Comparison of ENCODE assay signal across 8 mouse cellular contexts in genomic region chr14:55559799-55560201, GRCm38 (mm10). TPM values are rescaled to one million over a fixed set of nuclear protein-coding genes. Genes with fewer than 3 reads are reported as not detected.
A peak's percentile ranks its signal among the peaks of the same experiment; 100 is the strongest.
DNase-seq lines count a peak whose midpoint lies in the region; ATAC-seq lines count a peak whose summit lies in the region.

Gene Dcaf11, plus strand, starts transcription at chr14:55560006.

- H3K36me3 ChIP-seq in heart, embryonic 13.5 days, result peaks cover 26% of the 10 kb centered on the region
- H3K36me3 ChIP-seq in liver, embryonic 12.5 days, result peaks cover 31% of the 10 kb centered on the region
- peaks cover 13% of the 10 kb centered on the region; the same call in 1 of the 2 replicates for H3K36me3 ChIP-seq in stomach, embryonic 15.5 days

- WGBS in heart, embryonic 13.5 days, result under 1% methylated on average over 27 of the region's 27 CpGs
- WGBS in liver, embryonic 12.5 days (ENCODE audit: insufficient replicate concordance), result under 1% methylated on average over 27 of the region's 27 CpGs
- WGBS in stomach, embryonic 15.5 days, result under 1% methylated on average over 27 of the region's 27 CpGs

- peak; percentile 90 for DNase-seq in CD4-positive helper T cell, adult 2 months (ENCODE audit: low read depth, low spot score)
- DNase-seq in brain, embryonic 18.5 days (ENCODE audit: low read depth, low spot score), result peak; percentile 87
- DNase-seq in kidney, postnatal 10 days, result peak; percentile 96
- DNase-seq in natural killer cell, adult 2 months (ENCODE audit: low spot score in 2 of 2), result peak; percentile 89 to 90

- H3K9ac ChIP-seq in heart, embryonic 13.5 days, result peak within 1 kb of the TSS; percentile 89
- H3K9ac ChIP-seq in liver, embryonic 12.5 days, result peak within 1 kb of the TSS; percentile 92
- peak within 1 kb of the TSS; percentile 49 for H3K9ac ChIP-seq in stomach, embryonic 15.5 days

- peak within 1 kb of the TSS; percentile 78 for H3K4me2 ChIP-seq in heart, embryonic 13.5 days
- peak within 1 kb of the TSS; percentile 90 for H3K4me2 ChIP-seq in liver, embryonic 12.5 days
- H3K4me2 ChIP-seq in stomach, embryonic 15.5 days, result peak within 1 kb of the TSS; percentile 80

- no peaks in the 10 kb centered on the region for H3K27me3 ChIP-seq in heart, embryonic 13.5 days (replicated peaks)
- no peaks in the 10 kb centered on the region for H3K27me3 ChIP-seq in liver, embryonic 12.5 days (replicated peaks)
- H3K27me3 ChIP-seq in stomach, embryonic 15.5 days (replicated peaks), result no peaks in the 10 kb centered on the region

- H3K9me3 ChIP-seq in heart, embryonic 13.5 days, result no peaks in the 10 kb centered on the region
- H3K9me3 ChIP-seq in liver, embryonic 12.5 days (replicated peaks), result no peaks in the 10 kb centered on the region
- no peaks in the 10 kb centered on the region for H3K9me3 ChIP-seq in stomach, embryonic 15.5 days

- H3K4me1 ChIP-seq in heart, embryonic 13.5 days, result peaks cover 30% of the 10 kb centered on the region
- H3K4me1 ChIP-seq in liver, embryonic 12.5 days, result peaks cover 65% of the 10 kb centered on the region
- peaks cover 20% of the 10 kb centered on the region for H3K4me1 ChIP-seq in stomach, embryonic 15.5 days

- H3K4me3 ChIP-seq in heart, embryonic 13.5 days, result peak within 1 kb of the TSS; percentile 69
- peak within 1 kb of the TSS; percentile 73 for H3K4me3 ChIP-seq in liver, embryonic 12.5 days
- peak within 1 kb of the TSS; percentile 64 for H3K4me3 ChIP-seq in stomach, embryonic 15.5 days (replicated peaks)

- peak within 1 kb of the TSS; percentile 99 for H3K27ac ChIP-seq in heart, embryonic 13.5 days (replicated peaks)
- H3K27ac ChIP-seq in liver, embryonic 12.5 days, result peak within 1 kb of the TSS; percentile 99
- peak within 1 kb of the TSS; percentile 98 for H3K27ac ChIP-seq in stomach, embryonic 15.5 days

- ATAC-seq in erythroid progenitor cell, adult 5-6 weeks (replicated peaks; ENCODE audit: low FRiP score, poor library complexity, severe bottlenecking), result peak; percentile 76
- ATAC-seq in heart, embryonic 13.5 days (ENCODE audit: extremely low read depth, insufficient number of reproducible peaks, low FRiP score, low TSS enrichment), result peak; percentile 67
- peak; percentile 79 for ATAC-seq in liver, embryonic 12.5 days
- ATAC-seq in stomach, embryonic 15.5 days (ENCODE audit: insufficient read depth, low FRiP score, low read depth), result peak; percentile 84

RNA-seq across cellular contexts. Expression of gene Dcaf11, which starts in this region (rescaled TPM):
- total RNA-seq in erythroid progenitor cell, adult 5-6 weeks (2015; ENCODE audit: low replicate concordance), result 31.0 and 44.0 TPM in 2 replicates
- total RNA-seq in erythroid progenitor cell, adult 5-6 weeks (2017; ENCODE audit: low replicate concordance), result 20.2 and 39.3 TPM in 2 replicates
- polyA plus RNA-seq in heart, embryonic 13.5 days (2015; fragmentation: Nextera tagmentation; extraction: Ambion mirVana), result 60.0 and 66.2 TPM in 2 replicates
- 57.1 and 60.3 TPM in 2 replicates for polyA plus RNA-seq in liver, embryonic 12.5 days (2016; fragmentation: Nextera tagmentation; extraction: Ambion mirVana)
- 63.6 and 75.7 TPM in 2 replicates for polyA plus RNA-seq in stomach, embryonic 15.5 days (2015; fragmentation: Nextera tagmentation; extraction: Ambion mirVana)

Comparison
In these comparisons a context has a peak if more than half of its experiments do, and no peak if none do; other contexts are left out.
1. Peak in every context shown above with its lines: DNase-seq, ATAC-seq, H3K4me3 ChIP-seq and H3K27ac ChIP-seq.